Mouse (Mus musculus) bone marrow macrophage, adult 2 months (primary cell): Measurements from ENCODE around the gene Col12a1.

Experiments used
- CTCF ChIP-seq: IDR thresholded peaks from 2 replicates; pipeline ENCODE4 v1.5.1; 2012; ENCODE audit warnings: low read depth, mild to moderate bottlenecking, low read length, moderate library complexity
- POLR2A ChIP-seq: IDR thresholded peaks from 2 replicates; pipeline ENCODE4 v1.6.1; 2012; ENCODE audit warnings: mild to moderate bottlenecking, low read depth, low read length, borderline replicate concordance

- TF ChIP-seq CTCF (no peak), POLR2A (no peak)
Observed at GRCm38 (mm10) chr9:79689342-79689741, 29.3 kb downstream of the Col12a1 start.
